Mouse (Mus musculus) neutrophil, adult 5-6 weeks (primary cell): ENCODE data around the gene Tpcn2. TPM values are rescaled to one million over a fixed set of nuclear protein-coding genes. Genes with fewer than 3 reads are reported as not detected.

ENCODE experiments used
- ATAC-seq: fragments of 151-379, 151-347 bp; 2 replicates; pipeline ENCODE4 v1.8.0; 2017; ENCODE audit warnings: mild to moderate bottlenecking, moderate TSS enrichment; ENCODE audit not compliant: insufficient number of reproducible peaks, poor library complexity, low FRiP score, severe bottlenecking; ENCODE audit errors: extremely low read depth
- total RNA-seq: library from RNA; stranded (forward); fragments of 200-1000 nt; gene quantifications from 2 replicates; pipeline ENCODE4 v1.2.3, GENCODE M21; 2017

Gene Tpcn2
- total RNA-seq, 1 experiment from 2014 or later = 30.1 TPM

DNA sequence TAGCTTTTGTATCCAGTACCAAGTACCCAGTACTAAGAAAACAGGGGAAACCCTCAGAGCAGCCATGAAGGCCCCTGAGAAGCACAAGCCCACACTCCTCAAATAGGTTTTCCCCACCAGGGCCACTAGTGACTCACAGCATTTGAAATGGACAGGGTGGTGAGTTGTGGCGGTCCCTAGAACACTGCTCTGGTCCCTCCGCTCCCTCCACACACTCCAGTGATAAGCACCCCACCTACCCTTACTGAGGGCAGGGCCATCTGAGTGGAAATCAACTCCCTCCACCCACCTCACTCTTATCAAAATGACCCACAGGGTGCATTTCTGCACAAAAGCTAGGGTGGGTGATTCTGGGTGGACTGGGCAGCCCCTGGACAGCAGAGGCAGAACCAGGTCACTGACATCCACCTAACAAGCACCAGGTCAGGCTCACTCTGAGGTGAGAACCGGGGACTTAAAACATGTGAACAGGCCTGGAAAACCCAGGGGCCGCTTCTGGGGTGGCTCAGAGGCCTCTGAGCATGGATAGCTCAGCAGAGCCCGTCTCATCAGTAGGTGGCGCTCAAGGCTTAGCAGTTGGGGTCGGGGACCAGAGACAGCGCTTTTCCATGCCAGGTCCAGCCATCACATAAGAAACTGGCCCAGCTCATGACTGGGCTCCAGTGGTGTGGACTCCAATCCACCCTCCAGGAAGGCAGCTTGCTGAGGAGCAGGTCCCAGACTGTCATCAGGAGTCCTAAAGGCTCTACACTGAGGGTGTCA lies 30.9 kb downstream of the Tpcn2 start:
- ATAC-seq = peak; percentile 62

DNA sequence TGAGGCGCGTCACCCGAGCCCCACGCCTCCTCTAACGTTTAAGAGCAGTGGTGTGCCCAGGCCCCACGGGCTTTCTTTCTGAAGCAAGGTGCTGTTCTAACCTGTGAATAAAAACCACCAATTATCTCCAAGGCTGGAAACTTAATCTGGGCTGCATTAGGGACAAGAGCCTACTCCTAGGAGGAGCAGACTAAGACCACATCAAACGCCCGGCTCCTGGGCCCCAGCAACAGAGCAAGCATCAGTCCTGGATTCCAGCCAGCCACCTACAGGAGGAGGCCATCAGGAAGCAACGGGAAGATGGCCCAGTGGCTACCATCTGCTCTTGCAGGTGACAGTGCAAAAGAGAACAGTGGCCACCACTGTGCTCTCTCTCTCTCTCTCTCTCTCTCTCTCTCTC lies 33.6 kb downstream of the Tpcn2 start:
- ATAC-seq = no peak

DNA sequence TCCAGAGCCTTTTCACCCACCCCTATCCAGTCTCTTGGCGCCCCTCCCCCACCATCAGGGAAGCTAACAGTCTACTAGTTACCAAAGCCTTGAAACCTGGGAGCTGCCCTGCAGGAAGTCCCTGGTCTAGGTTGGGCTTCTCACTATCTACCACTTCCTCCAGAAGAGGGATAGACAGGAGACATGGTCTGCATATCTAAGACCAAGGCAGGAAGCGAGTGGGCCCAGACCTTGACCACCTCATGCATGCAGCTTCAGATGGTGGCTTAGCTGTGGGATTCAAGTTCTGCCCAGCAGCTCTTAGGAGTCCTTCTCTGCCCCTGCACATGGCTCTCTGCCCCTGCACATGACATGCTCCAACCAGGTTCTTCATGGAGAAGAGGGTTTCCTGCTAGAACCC lies 34.9 kb downstream of the Tpcn2 start:
- no peak for ATAC-seq

DNA sequence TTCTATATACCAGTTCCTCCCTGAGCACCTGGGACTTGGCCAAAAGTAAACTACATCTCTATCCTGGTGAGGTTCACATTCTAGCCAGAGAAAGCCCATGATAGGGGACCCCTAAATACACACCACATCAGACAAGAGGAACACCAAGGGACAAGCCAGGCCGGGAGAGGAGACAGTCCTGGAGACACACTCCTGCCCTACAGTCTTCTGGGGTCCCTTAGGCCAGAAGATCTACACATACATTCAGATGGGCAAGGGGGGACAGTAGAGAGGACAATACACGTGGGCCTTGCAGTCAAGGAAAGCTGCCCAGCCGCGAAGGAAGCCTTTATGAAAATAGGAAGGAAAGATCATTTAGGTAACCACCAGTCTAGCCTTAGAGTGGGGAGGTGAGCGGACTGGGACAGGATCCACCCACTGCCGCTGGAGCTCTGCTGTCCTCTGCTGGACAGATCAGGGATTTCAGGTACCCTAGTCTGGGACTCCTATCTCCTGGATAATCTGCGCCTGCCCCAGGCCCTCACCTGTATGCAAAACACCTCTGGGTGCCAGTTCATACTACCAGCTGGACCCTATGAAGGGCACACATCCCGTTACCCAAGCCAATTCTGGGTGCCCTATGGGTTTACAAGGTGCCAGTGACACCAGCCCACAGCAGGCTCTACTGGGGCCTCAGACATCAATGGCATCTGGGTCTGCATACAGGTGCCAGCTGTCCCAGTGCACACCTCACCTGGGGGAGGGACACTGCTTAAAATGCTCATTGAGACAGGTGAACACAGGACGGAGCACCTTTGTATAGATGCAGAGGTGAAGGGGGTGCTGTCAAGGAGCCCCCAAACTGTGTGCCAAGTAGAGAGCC lies 40.7 kb downstream of the Tpcn2 start:
- ATAC-seq = peak; percentile 64

DNA sequence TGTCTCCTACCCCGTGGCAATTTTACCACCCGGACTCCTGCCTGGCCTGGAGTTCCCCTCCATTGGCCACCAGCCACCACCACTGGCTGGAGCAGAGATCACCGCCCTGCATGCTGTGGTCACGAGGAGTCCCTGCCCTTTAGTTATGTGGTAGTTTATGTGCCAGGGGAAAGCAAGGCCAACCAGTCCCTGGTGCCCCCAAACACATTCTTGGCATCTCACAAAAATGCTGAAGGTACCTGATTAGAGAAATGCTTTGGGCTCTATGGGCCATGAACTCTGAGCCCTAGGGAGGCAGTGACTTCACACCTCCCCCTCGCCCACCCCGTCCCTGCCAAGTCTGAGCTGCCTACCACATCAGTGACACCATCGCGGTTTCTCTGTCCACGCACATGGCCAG lies 41.8 kb downstream of the Tpcn2 start:
- ATAC-seq = no peak

DNA sequence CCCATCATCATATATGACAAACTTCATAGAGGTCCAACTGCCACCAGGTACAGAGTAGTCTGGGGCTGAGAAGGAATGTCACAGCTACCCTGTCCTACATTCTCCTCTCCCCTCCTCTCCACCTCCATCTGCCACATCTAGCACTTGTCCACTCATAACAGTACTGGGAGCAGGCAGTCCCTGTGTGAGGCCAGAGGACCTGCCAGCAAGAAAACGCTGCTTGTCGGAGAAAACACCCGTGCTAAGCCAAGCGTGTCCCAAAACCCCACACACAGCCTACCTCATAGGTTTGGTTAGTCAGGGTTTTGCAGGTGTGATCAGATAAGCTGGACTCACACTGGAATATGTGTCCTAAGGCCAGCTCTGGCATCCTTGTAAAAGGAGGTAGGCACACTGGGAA lies 42.9 kb downstream of the Tpcn2 start:
- ATAC-seq = no peak

DNA sequence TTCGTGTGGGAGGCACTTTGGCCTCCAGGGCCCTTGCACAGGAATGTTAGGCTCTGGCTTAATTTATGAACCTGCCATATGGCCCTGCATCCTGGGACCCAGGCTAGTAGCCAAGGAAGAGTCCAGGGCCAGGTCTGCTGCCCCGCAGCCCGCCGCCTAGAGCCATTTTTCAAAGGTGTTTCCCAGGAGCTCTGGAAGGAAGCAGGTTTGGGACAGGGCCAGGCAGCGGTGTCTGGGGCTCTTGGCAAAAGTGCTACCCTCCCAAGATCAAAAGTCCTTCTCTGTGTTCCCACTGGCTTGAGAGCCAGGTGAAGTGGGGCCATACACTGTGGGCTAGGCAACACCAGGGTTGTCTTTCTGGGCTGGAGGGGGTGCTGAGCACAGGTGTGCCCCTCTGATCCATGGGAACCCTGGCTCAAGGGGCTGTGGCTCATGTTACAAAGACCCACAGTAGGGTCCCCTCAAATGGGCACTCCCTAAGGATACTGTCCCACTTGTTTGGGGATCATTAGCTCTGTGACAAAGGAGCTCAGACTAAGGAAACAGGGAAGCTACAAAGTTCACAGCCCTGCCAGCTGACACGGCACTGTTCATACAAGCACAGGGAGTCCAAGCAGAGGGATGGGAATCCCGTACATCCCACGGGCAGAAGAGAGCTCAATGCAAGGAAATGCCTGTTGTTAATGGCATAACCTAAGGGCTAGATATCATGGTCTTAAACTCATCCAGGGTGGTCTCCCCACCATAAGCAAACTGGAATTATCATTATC lies 43.9 kb downstream of the Tpcn2 start:
- no peak for ATAC-seq

DNA sequence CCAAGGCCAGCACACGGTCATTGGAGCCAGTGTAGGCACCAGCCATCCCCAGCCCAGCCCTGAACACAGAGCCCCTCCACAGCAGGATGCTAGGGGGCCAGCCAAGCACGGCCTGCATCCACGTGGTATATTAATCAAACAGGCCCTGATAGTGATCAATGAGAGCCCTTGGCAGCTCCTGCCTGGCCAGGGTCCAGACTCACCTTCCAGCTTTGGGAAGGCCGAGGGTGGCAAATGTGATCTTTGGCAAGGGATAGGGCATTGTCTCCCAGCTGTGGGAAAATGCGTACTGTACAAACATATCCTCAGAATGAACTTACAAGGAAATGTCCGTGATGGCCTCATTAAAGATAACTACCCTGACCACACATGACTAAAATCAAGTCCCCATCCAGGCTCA lies 44.7 kb downstream of the Tpcn2 start:
- ATAC-seq = no peak

DNA sequence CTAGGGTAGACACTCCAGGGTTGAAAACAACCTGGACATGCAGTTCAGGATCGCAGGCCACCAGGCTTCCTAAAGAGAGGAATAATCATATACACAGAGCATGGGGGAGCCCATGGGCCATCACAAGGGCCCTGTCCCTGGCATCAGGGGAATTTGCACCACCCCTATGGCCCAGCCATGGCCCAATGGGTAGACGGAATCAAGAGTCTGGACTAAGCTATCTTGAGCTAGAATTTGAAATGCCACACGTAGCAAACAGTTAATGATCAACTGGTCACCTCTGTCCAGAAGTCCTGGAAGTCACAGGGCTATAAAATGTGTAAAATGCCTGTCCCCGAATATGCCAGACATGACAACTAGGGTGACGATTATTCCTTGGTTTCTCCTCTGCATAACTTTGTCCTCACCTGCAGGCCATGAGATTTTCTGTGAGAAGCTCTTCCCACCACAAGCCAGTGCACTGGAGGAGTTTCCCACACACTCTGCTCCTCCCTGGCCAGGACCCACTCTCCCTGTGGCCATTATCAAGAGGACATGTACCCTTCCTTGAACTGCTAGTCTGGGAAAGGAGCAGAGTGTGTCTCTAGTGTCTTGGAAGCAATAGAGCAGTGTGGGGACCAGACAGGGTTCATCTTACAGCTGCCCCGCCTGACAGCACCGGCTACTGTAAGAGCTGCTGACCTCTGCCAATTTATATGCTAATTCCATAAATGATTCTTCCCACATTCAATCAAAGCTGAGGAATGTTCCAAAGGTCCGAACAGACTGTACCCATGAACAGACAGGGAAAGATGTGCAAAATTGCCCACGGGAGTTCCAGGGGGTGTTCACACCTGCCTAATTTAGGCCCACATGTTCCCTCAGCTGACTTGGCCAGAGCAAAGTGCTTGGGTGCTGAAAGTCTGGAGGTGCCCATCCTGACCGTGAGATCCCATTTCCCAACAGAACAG lies 48.7 kb downstream of the Tpcn2 start:
- ATAC-seq = no peak

DNA sequence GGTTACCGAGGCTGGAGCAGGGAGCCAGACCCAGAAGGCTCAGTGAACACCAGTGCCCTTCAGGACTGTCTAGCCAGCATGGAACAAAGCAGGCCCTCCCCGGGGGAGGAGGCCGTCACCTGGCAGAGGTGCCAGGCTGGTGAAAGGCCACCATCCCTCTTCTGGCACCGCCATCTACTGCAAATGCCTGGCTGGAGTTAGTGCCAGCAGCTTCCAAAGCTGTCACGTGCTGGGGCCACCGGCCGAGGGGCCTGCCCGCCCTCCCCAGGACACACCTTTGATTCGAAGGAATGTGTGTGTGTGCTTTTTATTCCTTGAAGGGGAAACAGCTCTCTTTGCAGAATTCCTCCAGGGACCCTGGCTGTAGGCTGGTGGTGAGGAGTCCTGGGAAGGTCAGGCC lies 52.2 kb downstream of the Tpcn2 start:
- ATAC-seq = no peak

DNA sequence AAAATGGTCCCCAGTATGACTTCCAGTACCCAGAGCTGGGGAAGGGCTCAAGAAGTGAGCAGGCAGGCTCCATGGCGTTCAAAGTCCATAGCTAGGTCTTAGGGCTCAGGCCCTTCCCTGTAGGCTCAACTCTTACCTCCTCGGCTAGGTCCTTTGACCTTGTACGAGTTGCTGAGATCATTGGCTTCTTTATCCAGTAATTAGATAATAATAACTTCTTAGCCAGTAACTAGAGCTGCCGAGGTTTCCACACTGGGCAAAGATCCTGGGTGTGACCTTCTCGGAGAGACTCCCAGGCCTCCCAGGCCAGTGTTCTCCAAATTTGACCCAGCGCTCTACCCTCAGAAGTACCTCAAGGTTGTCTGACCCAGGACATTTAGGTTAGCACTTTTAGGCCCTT lies 57.2 kb downstream of the Tpcn2 start:
- ATAC-seq = no peak

DNA sequence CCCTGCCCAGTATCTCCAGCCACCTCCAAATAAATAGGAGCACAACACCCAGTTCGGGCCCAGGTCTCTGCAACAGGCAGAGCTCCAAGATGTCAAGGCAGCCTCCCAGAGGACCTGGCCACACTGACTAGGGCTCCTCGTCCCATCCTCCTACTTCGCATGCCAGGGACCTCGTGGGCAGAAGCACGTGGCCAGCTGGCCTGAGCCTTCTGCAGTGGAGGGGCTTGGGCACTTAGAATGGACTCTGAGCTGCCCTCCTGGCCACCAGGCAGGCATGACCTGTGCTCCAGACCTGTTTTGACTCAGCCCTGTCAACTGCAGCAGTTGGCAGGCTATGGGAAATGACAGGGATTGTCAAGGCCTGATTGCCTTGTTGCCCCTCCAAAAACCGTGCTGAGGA lies 58.2 kb downstream of the Tpcn2 start:
- no peak for ATAC-seq

DNA sequence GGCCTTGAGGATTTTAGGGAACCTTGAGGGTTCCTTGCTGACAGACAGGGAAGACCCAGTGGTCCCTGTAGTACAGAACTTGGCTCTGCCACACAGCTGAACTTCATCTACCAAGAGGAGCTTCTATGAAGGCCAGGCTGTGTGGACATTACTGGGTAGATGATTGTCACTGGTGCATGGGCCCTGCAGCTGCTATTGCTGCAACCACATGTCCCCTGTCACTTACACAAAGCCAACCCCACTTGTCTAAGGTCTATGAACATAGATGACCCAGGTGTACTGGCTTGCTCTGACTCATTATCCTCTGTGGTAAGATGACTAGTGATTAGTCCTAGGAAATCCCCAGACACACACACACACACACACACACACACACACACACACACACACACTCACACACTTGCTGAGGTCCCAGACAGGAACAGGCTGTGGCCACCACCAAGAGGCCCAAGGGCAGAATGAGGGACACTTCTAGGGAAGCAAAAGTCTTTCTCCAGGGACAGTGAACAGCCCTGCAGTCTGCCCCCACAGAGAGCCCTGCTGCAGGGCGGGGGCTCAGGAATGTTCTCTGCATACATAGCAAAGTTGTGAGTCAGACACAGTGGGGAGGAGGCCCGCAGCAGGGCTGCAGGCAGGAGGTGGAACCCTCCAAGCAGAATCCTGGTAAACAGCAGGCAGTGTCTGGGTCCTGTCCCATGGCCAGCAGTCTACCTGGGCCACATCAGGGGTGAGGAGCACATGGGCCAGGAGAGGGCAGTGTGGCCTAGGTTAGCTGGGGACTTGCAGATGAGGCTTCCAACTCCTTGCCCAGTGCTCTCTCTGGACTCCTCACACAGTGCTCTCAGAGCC lies 61.7 kb downstream of the Tpcn2 start:
- ATAC-seq = peak; percentile 19; the same call in 1 of the 2 replicates

DNA sequence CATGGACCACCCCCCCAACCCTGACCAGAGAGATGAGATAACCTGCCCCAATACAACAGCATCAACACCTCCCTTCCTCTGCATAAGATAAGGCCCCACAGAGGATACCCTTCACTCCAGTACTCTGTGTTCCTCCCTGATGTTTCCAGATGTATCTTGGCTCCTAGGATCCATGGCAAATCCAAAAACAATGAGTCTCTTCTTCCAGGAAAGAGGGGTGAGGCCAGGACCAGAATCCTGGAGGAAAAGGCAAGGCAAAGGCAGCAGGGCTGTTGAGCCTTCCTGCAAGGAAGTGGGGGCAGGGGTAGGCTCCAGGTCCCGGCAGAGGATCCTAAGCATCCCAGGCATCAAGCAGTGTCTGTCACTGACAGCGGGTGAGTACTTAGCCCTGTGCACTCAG lies 62.5 kb downstream of the Tpcn2 start:
- ATAC-seq = no peak

DNA sequence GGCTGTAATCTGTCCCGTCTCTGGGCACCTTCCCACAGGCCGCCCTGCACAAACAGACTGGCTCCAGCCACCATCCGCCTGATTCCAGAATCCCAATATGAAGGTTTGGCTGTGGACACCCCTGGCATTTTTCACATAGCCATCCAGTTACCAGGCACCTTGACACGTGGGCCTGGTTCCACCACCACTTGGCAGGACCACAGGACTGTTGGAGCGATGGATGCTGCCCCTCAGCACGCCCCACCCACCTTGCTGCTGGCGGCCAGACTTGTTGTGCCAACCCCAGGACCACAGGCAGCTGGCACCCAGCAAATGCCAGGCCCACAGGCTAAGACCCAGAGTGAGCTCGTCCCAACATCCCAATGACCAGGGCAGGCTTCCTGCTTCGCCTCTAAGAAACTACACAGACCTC lies 64.4 kb downstream of the Tpcn2 start:
- no peak for ATAC-seq

DNA sequence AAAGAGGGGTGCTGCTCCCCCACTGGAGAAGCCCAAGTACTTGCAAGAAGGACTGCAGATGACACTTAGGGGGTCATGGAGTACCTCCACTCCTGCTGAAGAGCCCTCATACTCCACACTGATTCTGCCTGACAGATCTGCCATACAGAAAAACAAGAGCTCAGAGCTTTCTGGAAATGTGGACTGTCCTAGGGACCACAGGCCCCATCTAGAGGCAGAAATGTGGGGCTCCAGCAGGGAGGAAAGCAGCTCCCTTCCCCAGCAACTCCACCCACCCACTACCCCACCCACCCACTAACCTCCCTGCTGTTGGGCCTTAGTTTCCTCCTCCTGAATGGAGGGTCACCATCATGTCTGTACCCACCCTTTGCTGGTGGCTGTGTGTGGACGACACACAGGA lies 67.2 kb downstream of the Tpcn2 start:
- ATAC-seq = no peak

DNA sequence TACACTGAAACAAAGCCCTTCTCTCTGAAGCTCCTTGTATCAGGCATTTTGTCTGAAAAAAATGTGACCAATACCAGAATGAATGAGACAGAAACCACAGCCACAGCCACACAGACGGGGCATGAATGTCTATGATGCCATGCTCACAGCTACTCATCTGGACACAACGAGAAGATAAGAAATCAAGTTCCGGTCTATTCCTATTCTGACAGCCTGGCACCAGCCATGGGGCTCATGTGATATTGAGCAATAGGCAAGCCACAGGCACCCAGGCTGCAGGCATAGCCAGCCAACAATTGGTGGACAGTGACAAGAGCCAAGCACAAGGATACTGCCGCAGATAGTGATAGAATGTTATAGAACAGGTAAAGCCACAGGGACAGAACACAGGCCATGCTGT lies 68.3 kb downstream of the Tpcn2 start:
- no peak for ATAC-seq
